Mouse (Mus musculus): Measurements from ENCODE around the gene Lig4.

The Lig4 gene

DNA sequence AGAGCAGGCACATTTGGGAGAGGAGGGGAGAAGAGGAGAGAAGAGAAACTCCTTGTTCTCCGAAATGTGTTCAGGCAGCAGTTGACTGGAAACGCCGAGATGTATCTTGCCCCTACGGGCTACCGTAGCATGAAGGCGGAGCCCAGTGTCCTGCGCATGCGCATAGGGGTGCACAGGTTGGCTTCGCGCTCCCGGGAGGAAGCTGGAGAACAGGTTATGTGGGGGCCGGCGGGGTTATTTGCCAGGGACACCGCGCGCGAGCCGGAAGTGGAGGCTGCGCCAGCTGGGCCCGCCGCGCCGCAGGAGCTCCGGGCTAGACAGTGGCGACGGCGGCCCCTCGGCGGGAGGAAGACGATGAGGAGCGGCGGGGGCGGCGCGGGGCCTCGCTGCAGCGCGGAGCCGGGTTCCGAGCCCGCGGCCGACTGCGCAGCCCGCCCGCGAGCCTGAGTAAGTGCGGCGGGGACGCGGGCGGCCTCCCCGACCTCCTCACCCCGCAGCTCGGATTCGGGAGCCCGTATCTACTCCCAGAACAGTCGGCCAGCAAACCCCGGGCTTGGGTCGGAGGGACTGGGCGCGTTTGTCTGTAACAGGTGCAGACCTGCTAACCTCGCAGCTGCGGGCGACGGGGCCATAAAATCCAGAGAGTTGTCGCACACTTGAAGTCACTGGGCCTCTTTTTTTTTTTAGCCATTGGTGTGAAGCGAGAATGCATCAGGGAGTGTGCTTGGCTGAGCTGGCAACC lies at the start of gene Lig4, which contains the start of gene Abhd13:
Lig4 (minus strand) TSS at position 114 of the 742 bp plus-strand sequence.
Abhd13 (plus strand) TSS at position 135 of the 742 bp plus-strand sequence.
- WGBS = under 1% methylated on average over 65 of the region's 68 CpGs

DNA sequence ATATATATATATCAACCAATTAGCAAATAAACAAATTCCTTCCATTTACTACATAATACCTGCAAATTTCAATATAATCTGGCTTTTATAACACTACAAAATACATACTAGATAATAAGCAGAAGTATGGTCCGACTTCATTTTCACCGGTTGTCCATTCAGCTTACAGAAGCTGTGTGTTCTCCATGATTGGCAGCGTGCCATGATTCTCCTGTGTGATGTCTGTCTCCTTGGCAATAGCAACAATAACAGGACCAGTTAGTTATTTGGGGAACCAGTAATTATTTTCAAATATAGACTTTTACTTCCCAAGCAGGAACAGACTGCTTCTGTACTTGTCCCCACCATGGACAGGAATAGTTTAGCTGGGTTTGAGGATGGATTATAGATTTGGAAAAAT lies 39.7 kb upstream of the Lig4 start:
- WGBS = 33% methylated on average over 3 of the region's 3 CpGs

DNA sequence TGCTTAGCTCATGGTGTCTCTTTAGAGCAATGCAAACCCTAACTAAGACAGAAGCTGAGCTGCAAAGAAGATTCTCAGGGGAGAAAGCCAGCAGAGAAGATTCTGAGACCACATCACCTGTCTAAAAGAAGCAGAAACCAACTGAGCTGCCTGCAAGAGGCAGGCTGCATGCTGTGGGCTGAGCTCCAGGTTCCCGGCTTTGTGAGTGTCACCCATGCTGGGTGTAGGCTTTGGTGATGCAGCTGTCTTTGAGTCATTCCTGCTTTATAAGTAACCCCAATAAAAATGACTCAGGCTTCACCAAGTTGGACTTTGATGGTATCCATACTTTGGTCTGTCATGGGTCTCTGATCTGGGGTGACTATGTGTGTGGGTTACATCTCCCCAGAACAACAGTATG lies 38.8 kb upstream of the Lig4 start:
- WGBS = 53% methylated on average over 1 of the region's 1 CpGs

DNA sequence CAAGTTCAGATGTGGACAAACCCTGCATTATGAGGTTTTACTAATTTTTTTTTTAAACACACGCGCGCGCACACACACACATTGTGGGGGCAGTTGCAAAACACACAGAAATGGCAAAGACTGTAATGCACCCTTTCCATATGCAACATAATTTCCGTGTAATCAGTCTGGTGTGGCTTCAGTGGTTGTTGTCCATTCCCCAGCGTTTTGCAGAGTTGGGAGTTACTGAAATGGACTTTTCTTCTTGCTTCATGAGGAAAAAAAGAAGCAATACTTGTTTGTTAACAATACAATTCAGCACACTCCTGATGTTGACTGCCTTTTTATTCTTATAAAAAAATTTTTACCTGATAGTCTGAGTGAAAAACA lies 30.2 kb upstream of the Lig4 start:
- 20% methylated on average over 6 of the region's 6 CpGs for WGBS

DNA sequence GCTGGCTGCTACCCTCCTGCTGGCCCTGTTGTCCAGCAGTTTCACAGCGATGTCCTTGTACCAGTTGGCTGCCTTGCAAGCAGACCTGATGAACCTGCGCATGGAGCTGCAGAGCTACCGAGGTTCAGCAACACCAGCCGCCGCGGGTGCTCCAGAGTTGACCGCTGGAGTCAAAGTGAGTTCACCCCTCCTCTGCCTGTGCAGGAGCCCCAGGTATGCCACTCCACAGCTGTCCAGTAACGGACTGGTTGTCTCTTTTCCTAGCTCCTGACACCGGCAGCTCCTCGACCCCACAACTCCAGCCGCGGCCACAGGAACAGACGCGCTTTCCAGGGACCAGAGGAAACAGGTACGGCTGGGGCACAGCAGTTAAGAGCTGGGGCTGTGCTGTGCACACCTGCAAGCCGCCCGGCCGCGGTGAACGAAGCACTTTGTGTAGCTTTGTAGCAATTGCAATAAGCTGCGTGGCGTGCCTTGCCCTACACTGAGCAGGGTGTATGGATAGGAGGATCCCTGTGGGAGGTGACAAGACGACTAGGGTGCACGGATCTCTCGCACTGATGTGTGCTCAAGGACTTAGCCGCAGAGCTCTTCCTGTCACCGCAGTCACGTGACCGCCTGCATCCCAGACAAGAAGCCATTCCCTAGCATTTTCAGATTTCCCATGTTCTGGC lies 29.6 kb upstream of the Lig4 start:
- WGBS = 6% methylated on average over 29 of the region's 29 CpGs

DNA sequence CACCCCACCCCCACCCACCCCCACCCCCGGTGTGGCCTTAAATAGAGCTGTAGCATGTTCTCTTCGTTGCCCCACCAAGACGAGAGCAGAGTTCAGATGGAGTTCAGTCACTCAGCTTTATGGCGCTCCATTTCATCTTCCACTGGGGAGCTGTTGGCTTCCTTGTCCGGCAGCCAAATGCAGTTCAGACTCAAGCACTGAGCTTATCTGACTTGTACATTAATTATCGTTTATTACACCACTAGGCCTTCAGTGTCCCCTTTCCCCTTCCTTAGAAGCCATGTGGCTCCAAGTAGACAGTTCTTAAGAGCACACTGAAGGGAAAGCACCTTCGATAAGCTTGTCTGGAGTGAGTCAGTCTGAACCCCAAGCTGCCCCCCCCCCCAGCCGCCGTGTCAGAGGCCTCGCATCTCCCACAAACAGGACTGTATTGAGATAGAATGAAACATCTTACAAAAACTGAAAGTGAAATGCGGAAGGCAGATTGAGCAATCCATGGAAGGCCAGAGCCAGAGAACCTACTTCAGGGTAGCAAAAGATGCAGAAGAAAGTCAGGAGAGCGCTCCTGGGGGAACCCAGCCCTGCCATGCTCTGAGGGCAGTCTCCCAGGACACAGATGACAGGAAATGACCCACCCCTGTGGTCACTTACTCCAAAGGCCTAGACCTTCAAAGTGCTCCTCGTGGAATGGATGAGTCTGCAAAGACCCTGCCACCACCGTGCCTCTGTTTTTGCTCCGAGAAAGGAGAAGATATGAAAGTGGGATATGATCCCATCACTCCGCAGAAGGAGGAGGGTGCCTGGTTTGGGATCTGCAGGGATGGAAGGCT lies 28.9 kb upstream of the Lig4 start, which contains the start of gene Tnfsf13b:
Tnfsf13b (plus strand) TSS at position 312 of the 830 bp plus-strand sequence.
- 78% methylated on average over 16 of the region's 16 CpGs for WGBS

DNA sequence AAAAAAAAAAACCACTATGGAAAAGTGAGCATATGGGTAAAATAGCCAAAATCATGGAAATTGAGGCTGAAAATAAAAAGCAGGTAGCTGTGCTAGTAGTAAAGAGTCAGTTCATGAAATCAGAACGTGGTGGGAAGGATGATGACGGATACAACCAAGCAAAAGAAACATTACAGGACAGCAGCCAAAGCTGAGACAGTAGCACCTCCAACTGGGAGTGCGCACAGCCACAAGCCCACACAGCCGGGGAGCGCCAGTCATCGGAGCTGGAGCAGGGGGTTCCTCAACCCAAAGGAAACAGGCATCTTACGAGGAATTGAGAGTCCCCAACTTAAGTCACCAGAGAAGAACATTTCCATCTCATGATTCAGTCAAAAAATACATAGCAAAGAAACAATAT lies 26.6 kb upstream of the Lig4 start:
- 55% methylated on average over 7 of the region's 7 CpGs for WGBS

DNA sequence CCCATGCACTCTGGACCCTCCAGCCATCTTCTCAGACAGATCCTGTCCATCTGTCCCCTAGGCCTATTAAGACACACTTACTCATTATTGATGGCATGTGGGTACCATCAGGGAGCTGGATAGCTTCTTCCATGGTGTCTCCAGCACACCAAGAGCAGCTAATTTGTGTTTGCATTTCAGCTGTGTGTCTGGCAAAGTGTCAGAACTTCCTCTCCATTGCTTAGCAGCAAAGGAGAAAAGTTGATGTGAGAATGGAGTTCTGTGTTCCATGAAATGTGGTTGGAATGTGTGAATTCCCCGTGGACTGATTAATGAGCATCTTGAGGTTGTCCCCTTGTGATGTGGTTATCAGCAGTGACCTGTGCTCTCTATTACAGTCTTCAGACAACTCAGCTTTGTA lies 2.3 kb upstream of the Lig4 start:
- WGBS = 65% methylated on average over 1 of the region's 1 CpGs

DNA sequence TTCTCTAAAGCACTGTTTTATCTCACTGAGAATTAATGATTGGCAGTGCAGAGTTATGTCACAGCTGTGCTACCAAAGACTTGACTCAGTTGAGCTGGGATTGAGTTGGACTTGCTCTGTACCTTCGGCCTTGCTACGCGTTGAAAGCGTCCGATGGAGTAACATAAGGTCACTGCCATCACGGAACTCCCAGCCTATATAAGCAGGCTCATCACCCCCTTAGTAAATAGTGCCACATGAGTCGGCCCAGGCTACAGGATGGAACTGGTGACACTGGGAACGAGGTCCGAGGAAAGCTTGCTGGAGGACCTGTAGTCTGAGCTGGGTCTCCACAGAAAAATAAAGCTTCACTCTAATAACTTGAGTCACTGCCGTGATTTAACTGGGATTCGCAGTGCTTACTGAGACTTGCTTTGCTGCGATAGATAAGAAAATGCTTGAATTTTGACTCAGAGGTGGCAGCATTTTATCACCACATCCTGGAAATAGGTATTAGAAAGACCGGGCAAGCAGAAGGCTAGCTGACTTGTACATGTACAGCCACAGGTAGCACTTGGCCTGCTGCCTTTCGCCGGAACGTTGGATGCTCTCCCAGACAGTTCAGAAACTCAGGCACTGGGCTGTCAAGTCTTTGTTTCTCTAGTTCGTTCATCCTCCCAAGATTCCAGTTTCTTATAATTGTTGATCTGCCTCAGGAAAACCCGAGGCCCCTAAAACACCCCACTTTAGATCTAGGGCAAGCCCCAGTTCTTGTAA lies 1.2 kb upstream of the Lig4 start:
- 31% methylated on average over 18 of the region's 18 CpGs for whole genome bisulfite sequencing

DNA sequence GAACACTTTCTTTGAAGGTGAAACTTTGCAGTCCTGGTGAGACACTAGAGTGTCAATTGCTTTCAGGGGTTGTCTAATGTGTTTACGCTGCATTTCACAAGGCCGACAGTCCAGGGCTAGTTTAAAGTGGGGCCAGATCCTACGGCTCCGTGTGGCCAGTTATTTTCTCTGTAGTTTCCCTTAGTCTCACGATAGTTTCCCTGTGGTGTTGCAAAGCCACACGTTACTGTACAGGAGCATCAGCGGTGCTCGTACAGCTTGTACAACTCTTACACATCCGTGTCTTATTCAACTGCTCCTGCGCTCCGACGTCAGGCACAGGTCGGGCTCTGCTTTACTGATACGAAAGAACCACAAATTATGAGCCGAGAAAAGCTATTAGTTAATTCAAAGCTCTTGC lies 470 bp downstream of the Lig4 start:
- 36% methylated on average over 15 of the region's 15 CpGs for WGBS

DNA sequence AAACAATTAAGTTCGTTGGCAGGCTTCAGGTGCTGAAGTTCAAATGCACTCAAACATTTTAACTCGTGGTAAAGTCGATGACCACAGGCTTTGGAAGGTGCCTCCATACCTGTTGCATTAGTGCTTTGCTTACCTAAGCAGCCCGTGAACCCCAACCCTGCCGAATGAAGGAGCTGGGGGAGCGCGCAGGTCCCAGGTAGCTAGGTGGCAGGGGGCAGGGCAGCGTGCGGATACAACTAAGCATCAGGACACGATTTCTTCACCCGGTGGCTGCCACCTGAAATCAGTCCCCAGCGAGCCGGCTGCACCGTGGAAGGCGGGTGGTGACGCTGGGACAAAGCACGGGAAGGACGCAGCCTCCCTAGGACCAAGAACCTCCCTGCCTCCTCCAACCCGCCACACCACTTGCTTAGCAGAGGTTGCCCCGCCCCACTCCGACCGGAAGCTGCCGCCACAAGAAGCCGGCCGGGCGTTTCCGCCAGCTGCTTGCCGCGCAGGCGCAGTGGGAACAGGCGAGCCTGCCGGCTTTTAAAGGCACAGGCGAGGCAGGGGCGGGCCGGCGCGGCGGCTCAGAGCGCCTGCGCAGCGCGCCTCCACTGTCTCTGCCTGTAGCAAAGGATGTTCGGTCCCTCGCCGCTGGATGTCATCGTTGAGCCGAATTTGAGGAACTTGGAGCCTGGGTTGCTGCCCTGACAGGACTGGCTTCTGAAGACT lies 1.4 kb downstream of the Lig4 start:
- under 1% methylated on average over 47 of the region's 47 CpGs for WGBS

DNA sequence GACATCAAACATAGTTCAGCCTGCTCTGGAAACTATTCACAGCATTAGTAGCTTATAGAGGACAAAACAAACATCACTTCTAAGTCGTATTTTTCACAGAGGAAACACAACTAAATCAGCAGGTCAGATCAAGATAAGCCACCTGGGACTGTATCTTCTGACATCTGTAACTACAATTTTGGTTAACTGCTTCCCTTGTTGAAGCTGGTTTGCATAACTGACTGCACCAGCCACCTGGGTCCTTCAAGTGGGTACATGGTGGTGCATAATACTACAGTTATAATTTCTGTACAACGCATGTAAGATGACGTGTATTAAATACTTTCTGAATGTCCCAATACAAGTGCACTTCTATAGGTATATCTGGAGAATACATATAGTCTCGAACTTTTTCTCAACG lies 2.2 kb downstream of the Lig4 start:
- 38% methylated on average over 5 of the region's 5 CpGs for WGBS

DNA sequence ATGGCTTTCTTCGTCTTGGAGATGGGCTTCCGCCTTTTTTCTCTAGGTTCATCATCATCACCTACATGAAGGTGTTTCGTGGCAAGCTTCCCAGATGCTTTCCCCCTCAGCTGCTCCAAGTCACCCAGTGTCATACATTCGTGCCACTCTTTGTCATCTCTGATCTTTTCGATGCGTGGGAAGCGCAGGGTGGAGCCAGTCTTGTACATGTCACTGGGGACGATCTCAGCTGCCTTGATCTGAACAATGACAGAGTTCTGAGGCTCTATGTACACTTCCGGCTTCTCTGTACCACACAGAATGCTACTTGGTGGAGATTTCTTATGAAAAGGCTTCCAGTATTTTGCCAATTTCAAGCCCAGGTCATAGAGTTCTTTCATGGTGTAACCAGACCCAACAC lies 5.6 kb downstream of the Lig4 start:
- 94% methylated on average over 9 of the region's 9 CpGs for WGBS

DNA sequence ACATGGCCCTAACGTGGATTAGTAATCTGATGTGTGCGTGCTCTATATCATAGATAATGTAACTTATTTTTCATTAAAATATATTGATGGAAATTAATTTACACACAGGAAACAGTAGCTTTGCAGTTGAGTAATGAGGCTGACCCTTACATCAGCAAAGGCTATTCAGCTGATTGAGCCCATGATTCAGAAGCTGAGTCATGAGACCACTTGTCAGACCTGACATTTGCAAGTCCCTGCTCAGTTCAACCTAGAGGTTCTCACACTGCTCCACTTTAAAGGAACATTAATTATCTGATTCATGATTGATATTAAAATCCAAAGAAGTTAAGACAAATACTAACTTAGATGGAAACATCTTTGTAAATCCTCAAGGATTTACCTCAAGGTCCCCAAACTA lies 17.6 kb downstream of the Lig4 start:
- 91% methylated on average over 2 of the region's 2 CpGs for WGBS

DNA sequence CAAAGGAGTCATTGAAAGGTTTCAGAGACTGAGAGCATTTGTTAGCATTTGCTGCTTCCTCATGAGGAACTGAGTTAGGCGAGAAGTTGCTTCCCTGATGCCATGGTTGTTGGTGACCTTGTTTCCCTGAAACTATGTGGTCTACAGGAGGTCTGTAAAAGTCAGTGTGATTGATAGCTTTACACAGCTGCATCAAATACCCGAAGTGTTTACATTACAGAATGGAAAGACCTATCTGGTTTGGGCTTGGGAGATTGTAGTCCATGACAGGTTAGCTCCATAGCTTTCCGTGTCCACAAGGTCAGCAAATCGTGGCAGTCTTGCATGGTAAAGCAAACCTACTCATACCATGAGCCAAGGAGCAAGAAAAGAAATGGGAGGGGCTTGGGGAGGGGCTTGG lies 19.1 kb downstream of the Lig4 start:
- 84% methylated on average over 4 of the region's 4 CpGs for WGBS

DNA sequence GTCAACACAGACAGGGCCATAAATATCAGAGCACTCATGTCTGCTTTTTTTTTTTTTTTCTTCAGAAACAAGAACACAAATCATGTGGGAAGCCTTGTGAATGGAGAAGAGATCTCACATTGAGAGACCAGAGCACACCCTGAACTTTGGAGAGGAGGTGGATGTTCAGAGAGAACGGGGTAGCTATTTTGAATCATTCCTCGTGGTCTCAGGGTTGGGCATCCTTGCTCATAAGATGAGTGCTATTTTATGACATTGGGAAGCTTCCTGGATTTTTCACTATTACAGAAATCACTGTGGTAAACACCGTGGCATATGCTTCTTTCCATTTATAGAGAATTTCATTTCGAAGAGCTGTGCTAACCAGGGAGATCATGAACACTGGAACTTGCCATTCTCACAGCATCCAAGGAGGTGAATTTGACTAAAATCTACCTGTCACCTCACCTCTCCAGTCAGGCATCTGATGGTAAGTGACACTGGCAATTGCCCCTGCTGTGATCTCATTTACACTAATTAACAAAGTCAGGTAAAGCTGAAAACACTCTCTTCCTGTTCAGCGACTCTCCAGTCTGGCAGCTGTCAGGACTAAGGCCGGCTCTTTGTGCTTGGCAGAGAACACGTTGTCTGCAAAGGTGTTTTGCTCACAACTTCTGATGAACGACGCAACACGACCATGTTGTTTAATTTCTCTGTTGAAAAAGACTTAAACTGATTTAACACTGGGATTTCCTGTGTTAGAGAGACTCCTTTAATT lies 28.2 kb downstream of the Lig4 start:
- WGBS = 45% methylated on average over 10 of the region's 10 CpGs

DNA sequence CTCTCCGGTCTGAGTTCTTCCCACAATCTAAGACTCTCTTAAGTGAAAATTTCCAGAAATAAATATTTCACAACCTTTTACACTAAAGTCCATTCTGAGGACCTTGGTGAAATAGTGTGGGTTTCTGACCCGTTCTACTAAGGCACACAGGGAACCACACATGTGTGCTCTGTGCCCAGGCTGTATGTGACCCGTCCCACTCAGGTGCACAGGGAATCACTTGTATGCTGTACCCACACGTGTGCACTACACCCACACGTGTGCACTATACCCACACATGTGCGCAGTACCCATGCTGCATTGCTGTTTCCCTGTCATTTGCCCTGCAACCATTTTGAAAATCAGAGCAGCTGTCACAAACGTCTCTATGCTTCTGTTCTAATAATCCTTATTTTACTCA lies 41.9 kb downstream of the Lig4 start:
- 61% methylated on average over 7 of the region's 7 CpGs for WGBS

DNA sequence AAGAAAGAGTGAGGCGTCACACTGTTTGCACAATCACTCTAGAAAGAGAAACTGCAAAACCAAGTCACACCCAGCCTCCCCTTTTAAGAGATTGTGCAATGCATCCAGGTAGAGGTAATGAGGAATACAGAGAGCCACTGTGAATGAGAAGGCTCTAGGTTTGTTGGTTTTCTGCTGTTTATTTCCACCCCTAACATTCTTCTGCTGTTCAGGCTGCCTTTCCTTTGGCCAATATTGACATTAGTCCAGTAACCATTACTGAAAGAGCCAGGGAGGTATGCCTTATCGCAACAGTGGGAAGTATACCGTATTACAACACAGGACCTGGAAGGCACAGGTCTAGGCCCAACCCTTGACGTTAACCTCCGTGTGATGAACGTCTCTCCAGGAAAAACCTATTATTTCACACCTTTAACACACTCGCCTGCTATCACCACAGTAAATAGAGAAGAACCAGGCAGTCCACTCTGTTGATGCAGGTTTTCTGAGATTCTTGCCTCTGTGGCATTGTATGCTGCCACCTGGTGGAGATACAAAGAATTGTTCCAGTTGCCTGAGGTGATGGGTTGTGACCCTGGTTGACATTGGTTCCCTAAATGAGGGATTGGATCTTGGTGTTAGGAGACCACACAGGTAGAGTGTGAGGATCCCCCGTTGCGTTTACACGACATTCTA lies 42.5 kb downstream of the Lig4 start:
- 39% methylated on average over 10 of the region's 10 CpGs for WGBS

DNA sequence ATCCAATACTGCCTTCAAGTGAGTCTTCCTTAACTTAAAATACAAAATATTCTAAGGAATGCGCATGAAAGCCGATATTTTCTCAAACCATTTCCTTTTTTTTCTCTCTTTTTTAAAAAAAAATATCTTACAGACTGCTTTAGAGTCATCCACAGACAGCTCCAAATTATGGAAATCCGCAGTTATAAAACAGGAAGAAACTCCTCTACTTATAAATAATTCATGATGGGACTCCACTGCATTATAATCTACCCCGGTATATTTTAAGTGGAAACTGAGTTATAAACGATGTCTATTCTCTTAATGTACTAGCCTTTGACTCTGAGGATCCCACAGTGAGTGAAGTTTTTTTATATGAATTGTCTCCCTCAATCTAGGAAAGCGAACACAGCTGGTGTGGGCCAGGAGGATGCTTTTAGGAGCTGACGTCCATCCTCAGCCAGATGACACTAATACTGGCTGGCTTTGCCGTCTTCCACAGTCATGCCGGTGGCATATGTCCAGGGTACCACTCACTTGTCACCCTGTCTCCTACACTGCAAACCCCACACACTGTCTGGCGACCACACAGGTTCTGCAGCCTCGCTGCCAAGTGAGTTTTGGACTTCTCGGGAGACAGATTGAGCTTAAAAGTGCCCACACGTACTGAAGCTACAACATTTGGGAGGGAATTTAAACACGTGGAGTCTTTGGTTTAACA lies 47.6 kb downstream of the Lig4 start:
- 37% methylated on average over 14 of the region's 14 CpGs for WGBS
